Mouse (Mus musculus) left cerebral cortex, postnatal 10 days (tissue): ENCODE measurements around the gene Slc6a6. TPM values are rescaled to one million over a fixed set of nuclear protein-coding genes. Genes with fewer than 3 reads are reported as not detected.
A peak's percentile ranks its signal among the peaks of the same experiment; 100 is the strongest.

Experiments used
- DNase-seq, 2 experiments: peaks; one replicate each; pipeline ENCODE4 v3.0.0; 2021 to 2022; ENCODE audit warnings: low spot score in 2 of 2, mixed read lengths in 1 of 2; ENCODE audit errors: extremely low spot score in 1 of 2
- intact Hi-C: fragments of 180-260 bp; cut with DNase I; formaldehyde crosslinking; loops from one replicate; pipeline ENCODE4 v1.15.1; 2025
- total RNA-seq, 2 experiments: library from RNA; stranded (reverse); gene quantifications; 2 replicates each; pipeline ENCODE4 v1.2.3; 2021

Slc6a6 gene
- total RNA-seq: 100 to 1,000 TPM; 198 to 215 TPM

DNA sequence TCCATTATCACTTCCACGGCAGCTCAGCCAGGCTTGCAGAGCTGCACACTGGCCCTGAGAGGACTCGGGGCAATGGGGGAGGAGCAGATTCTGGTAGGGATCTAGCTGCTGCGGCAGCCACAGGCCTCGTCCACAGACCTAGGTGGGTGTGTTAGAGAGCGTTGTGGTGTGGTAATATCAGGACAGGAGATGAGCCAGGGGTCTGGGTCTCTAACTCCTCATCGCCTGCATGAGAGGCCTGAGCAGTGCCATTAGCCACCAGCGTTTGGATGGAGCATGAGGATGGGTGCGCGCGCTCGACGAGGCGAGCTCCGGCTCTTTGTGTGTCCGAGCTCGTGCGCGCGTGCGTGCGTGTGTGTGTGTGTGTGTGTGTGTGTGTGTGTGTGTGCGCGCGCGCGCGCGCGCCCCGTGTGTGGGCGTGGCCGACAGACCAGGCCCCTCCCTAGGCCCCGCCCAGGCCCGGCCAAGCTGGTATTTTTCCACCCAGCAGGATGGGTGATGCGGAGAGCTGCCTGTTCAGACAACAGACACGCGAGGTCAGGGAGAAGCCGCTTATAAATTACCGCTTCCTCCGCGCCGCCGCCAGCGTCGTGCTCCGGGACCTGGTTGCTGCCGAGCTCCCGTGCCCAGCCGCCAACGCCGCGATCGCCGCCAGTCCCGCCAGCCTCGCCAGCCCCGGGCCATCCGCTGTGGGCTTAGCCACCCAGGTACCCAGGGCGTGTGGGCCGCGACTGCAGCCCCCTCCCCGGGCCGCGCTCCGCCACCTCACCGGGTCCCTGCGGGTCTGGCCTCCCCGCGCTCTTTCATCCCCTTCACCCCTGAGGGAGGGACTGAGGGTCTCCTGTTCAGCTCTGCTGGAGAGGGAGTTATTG is at the start of gene Slc6a6:
Gene Slc6a6, plus strand, starts transcription at position 452 of the 872 bp plus-strand sequence.
- peak; percentile 91 to 94 for DNase-seq
- intact Hi-C loops: loop anchor here (5.0 kb wide), 1 partner anchor 107 kb away; no protein-coding TSS in a partner anchor

DNA sequence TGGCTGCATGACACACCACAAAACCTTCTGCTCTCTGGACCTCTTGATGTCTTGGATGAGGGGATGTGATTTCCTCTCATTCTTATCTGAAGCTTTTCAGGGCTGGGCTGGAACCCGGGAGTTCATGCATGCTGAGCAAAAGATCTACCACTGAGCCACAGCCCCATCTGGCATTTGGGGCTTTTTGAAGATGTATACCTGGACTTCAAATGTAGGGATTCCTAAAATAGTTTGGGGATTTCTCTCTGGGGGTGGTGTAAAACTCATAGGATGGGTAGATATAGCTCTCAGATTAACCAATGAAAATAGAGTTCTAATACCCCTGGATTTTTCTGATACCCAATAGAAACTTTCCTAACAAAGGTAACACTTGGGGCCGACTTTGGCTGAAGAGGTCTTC is 49.4 kb upstream of the Slc6a6 start:
- intact Hi-C loops: no loop called here
- no peak for DNase-seq

DNA sequence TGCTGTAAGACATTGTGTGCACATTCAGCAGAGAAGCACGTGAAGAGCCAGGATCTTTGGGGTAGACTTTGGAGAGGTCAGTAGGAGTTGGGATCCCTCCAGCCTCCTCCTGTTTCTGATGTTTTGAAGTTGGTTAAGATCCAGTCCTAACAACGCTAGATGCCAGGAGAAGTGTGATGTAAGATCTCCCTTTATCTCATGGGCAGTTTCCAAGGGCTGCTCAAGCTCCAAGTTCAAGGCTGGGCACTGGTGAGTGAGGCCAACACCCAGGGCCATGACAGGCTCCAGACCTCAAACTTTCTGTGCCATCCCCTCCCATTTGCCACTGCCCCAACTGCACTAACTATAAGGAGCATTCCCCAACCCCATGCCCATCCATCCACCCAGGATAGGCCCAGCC is 49.0 kb upstream of the Slc6a6 start:
- intact Hi-C loops: no loop called here

DNA sequence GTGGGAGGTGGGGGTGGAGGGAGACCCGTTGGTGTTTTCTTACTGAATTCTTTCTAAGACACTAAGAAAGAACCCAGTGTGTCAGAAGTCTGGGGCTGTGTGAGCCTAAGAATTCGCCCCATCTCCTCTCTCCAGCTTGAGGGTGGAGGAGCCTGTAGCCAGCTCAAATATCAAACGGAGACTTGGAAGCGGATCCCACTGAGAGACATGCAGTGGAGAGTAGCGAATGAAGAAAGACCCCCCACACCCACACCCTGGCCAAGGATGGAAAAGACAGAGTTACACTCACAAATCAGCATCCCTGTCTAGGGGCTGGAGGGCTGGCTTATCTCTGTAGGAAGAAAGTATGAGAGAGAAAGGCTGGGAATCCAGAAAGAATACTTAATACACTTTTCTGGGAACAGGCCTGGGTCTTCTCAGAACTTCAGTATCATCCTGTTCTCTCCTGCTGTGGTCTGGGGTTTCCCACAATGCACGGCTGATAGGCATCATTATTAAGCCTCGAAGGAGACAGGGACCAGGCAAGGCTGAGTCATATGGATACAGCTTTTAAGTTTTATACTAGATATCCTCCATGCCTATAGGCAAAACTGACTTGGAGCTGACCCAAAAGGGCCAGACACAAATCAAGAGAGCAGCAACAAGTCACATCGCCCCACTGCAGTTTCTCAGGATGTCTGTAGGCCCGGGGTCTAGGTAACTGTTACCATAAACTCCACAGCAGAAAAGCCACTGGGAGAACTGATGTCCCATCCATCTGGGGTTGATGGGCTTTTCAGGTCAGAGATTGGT is 45.5 kb upstream of the Slc6a6 start:
- intact Hi-C loops: no loop called here

More for the DNA sequence above, 49.0 kb upstream of the Slc6a6 start:
- DNase-seq: no peak

DNA sequence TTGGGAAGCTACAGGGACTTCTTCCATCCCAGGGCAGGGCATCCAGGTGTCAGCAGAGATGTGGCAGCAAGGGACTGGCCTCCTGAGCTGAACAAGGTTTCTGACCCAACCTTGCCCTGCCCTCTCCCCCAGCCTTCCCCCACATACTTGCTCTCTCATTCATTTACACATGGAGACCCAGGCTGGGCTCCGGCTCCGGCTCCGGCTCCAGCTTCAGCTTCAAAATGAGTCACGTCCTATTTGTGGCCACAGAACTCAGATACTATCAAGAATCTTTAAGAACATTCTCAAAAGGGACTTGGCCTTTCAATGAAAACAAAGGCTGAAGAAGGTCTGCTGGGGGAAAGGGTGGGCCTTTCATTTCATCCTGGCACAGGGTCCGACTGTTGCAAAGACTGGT is 40.8 kb upstream of the Slc6a6 start:
- intact Hi-C loops: no loop called here
- DNase-seq: no peak

More for the DNA sequence above, 45.5 kb upstream of the Slc6a6 start:
- no peak for DNase-seq

DNA sequence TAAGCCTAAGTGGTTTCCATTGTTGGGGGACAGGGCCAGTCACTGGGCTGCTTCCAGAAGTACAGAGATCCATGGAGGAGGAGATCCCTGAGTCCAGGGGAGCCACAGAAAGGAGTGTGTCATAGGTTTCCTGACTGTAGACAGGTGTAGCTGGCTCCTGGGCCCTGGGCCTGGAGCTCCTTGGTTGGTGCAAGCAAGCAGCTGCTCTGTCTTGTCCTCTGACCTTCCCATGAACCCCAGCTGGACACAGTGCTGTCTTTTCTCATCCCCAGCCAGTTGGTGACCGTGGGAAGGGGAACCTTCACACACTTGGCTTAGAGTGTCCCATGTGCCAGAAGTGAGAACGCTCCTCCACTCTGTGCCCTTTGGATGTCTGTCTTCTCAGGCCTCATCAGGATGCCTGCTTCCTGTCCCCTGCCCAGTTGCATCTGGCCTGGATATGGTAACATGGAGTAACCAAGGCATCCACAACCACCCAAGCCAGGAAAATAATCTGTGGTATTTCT is 40.4 kb upstream of the Slc6a6 start:
- DNase-seq: no peak
- intact Hi-C loops: no loop called here

DNA sequence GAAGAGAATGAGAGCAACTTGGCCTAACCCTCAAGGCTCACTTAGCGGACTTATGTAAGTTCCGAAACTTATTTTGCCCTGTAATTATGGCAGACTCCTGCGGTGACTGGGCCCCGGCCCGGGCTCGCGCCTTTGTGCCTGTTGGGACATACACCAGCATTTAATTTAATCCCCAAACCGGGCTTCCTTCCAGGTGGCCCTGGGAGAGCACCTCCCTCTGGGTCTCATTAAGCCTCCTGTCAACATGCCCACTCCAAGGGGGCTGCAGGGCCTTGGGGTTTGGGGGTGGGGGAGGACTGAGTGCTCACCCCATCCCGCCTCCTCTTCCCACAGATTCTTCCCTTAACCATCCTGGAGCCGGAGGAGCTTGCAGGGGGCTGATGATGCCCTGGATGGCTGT is 37.8 kb upstream of the Slc6a6 start:
- intact Hi-C loops: no loop called here
- DNase-seq: peak; percentile 12 to 43

DNA sequence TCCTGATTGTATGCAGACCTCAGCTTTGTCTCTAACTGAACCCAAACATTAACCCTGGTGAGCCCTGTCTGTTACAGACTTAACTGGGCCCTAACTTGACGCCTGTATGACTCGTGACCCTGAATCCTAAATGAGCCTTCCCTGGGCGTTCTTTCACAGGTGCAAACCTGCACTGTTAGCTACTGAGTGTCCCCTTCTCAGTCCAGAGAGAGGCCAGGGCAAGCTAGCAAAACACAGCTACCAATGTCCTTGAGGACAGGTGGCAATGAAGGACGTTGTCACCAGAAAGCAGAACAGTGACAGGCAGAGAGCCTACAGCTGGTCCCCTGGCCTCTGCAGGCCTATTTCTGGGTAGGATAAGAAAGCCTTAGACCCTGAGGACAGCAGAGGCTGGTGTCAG is 37.0 kb upstream of the Slc6a6 start:
- no peak for DNase-seq
- intact Hi-C loops: no loop called here

DNA sequence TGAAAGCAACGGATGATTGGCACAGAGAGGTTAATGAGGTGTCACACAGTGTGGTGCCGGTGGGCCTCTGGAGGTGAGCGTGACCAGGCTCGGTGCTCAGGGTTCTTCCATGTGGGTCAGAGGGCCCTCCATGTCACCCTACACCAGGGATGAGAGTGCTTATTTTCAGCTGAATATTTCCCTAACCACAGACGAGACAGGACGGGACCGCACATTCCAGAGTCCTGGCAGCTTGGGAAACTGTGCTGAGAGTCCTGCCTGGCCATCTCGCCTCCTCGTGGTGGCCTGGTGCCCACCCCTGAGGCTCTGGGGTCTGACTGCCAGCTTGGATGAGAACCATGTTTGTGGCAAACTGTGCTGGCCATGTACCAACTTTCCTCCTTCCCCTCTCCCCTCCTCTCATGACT is 36.5 kb upstream of the Slc6a6 start:
- intact Hi-C loops: no loop called here
- DNase-seq: peak in 1 of 2 experiments; percentile 8

DNA sequence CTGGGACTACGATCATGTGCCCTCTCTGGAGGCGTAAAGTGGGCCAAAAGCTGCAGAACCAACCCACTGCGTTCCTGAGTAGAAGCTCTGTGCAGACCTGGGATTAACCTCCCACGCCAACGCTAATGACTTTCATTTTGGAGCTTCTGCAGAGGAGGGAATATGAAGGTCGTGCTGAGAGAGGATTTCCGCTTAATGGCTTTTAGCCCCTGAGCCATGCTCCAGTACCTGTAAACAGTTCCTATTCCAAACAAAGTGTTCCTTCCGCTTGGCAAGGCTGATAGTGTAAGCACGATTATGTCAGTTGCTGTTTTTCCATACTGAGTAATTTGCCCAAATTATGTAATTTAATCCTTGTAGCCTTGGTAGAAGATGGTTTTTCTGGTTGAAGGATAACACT is 33.6 kb upstream of the Slc6a6 start:
- no peak for DNase-seq
- intact Hi-C loops: no loop called here

DNA sequence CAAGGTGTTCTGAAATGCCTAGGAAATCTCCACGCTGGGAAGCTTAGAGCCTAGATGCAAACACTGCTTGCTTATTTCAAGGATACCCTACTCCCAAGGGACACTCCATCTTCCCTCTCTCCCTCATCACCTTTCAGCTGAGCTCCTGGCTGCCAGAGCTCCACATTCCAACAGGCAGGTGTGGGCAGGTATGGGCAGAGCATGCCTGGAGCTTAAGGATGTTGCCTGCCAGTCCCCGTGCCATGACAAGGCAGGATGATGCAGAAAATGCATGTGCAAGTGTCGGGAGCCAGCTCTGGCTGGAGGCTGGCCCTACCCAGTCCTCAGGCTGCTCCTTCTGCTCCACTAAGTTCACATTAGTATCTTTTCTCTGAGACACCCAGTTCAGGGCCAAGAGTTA is 31.6 kb upstream of the Slc6a6 start:
- intact Hi-C loops: no loop called here
- DNase-seq: no peak

DNA sequence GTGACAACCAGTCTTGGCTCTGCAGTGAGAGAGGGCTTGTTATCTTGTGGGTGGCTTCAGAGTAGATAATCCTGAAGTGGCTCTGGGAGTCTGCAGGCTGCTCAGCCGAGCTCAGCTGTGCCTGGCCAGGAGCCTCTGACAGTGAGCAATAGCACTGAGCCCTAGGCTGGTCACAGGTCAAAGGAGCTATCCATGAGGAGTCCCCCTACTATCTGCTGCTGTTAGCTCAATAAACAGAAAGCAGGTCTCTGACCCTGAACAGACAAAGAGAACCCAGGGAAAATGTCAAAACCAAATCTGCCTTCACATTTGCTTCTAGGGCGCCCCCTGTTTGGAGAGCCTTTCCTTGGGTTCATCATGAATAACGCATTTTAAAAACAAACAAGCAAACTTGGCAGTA is 28.6 kb upstream of the Slc6a6 start:
- DNase-seq: no peak
- intact Hi-C loops: no loop called here

DNA sequence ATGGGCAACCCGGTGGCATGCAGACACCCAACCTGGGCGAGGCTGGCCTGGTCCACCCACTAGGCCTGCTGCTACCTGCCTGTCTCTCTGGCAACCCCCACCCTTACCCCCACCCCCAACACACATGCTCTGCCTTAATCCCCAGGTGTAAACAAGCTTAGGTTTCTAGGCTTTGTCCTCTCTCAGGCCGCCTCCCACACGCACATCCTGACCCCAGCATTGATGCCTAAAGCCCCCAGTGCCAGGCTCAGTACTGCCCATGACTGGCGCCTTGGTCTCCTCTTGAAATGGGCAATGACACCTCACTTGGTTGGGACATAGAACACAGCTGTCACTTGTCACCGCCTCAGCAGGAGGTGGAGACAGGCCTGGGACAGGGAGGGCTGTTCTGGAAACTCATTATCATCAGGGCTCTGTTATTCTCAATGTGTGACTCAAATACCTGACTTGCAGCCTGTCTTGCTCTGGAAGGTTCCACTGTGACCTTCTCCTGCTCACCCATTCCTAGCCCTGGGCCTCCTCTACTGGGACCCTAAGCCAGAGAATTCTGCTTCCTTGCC is 27.9 kb upstream of the Slc6a6 start:
- intact Hi-C loops: no loop called here
- DNase-seq: no peak

DNA sequence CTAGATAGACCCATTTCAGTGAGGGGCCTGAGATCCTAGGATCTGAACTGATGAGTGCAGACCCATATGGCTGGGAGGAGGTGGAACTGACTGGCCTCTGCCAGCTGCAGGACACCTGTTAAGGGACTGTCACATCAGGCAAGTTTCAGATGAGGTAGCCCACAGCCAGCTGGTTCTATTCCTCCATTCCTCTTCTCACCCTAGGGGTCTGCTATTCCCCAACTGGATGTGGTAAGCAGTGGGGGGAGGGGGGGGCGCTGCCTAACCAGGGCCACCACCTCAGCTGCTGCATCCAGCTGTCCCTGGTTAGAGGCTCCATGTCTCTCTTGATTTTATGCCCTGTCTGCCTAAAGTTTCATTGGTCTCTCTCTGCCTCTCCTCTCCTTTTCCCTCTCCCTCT is 25.6 kb upstream of the Slc6a6 start:
- intact Hi-C loops: no loop called here
- DNase-seq: no peak

DNA sequence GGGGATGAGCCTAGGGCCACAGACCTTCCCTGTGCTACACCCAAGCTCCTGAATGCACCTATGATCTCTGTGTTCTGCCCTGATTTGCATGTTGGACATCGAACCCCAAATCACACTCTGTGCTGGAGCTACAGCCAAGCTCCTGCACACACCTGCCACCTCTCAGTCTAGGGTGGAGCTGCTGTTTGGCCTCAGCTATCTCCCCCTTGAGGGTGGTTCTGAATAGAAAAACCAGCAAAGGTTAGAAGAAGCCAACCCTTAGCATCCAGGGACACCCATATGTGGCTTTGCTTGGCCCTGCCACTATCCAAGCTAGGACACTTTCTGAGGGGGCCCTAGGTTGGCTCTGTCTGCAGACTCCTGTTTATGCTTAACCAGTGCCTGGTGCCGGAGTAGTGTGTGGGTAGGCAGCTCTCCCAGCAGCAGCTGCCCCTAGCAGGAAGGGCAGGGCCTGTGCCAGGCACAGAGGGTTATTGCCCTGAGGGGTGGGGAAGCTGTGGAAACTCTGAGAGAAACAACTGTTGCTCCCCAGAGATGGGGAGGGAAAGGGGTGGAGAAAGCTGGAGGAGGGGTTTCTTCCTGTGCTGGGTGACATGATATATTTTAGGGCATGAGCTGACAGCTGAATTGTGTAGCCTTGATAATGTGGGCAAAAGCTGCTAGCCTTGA is 23.9 kb upstream of the Slc6a6 start:
- intact Hi-C loops: no loop called here
- no peak for DNase-seq

DNA sequence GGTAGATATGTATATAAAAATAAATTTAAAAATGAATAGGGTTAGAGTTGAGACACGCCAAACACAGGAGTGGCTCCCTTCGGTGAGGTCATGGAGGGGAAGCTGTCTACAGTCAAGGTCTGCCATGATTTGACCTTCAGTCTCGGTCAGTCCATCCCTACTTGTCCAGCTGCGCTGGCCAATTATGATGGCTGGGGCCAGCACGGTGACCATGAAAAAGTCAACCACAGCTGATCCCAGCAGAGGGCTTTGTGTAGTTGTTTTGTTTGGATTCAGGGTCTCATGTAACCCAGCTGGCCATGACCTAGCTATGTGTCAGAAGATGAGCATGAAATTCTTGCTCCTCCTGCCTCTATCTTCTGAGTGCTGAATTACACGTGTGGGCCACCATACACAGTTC is 21.6 kb upstream of the Slc6a6 start:
- intact Hi-C loops: no loop called here
- DNase-seq: no peak

DNA sequence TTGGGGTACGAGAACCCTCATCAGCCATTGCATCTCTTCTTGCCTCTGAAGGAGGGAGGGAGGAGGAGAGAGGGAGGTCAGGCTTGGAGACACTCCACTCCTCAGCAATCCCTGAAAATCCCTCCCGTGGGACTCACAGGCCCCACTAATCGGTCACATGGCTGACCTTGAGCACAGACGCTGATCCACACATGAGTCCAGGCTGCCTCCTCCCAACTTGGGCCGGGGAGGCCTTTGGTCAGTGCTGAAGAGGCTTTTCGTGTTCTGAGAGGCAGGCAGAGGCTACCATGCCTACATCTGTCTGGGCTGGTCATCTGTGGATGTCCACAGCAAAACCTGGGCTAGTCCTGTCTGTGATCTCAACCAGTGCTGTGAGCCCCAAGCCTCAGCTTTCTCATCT is 20.2 kb upstream of the Slc6a6 start:
- no peak for DNase-seq
- intact Hi-C loops: no loop called here

DNA sequence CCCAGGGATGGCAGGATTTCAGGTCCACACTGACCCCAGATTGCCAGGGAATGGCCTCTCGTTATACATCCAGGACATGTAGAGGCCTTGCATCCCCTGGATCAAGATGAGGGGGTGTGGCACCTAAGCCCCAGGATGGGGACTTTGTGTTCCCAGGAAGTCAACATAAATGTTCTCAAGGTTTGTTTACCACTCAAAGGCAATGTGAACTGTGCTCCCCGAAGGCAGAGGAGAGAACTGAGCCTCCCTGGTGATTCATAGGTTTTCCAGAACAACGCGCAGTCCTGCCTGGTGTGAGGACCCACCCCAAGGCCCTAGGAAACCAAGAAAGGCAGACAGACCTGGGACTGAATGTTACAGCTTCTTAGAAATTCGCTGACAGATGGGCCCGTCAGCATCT is 18.6 kb upstream of the Slc6a6 start:
- no peak for DNase-seq
- intact Hi-C loops: no loop called here
